Mouse (Mus musculus) heart, embryonic 14.5 days (tissue): ENCODE measurements around the gene Cd40. TPM values are rescaled to one million over a fixed set of nuclear protein-coding genes. Genes with fewer than 3 reads are reported as not detected.

Experiments
- ATAC-seq: fragments of 200-750 bp; cut with Nextera tagmentation; 2 replicates; pipeline ENCODE4 v1.8.0; 2017; ENCODE audit warnings: low read depth, moderate TSS enrichment; ENCODE audit not compliant: insufficient number of reproducible peaks, insufficient read depth, low FRiP score
- H3K27ac ChIP-seq, 2 experiments: fragments of 200-500 bp in 1 of 2; fragments of 300-500 bp in 1 of 2; sonication (generic) in 1 of 2; replicated peaks in 1 of 2; 2 replicates each; pipeline ENCODE4 v1.5.1; 2012 to 2014; ENCODE audit warnings: low read depth in 2 of 2, low read length in 2 of 2, control low read depth in 1 of 2, mild to moderate bottlenecking in 1 of 2, mixed read lengths in 1 of 2; ENCODE audit not compliant: control insufficient read depth in 1 of 2, insufficient read depth in 1 of 2
- H3K27me3 ChIP-seq: fragments of 300-500 bp; sonication (generic); 2 replicates; pipeline ENCODE4 v1.6.1; 2014; ENCODE audit warnings: mild to moderate bottlenecking, low read length, control low read depth; ENCODE audit not compliant: control insufficient read depth, insufficient read depth
- H3K36me3 ChIP-seq: fragments of 300-500 bp; sonication (generic); 2 replicates; pipeline ENCODE4 v1.6.1; 2014; ENCODE audit warnings: mild to moderate bottlenecking, control low read depth, low read length, mixed read lengths; ENCODE audit not compliant: control insufficient read depth, insufficient read depth
- H3K4me1 ChIP-seq, 2 experiments: fragments of 200-500 bp in 1 of 2; fragments of 300-500 bp in 1 of 2; sonication (generic) in 1 of 2; 2 replicates each; pipeline ENCODE4 v1.6.1; 2012 to 2014; ENCODE audit warnings: low read length in 2 of 2, control low read depth in 1 of 2, mixed read lengths in 1 of 2; ENCODE audit not compliant: control insufficient read depth in 2 of 2, insufficient read depth in 2 of 2
- H3K4me2 ChIP-seq: fragments of 300-500 bp; sonication (generic); 2 replicates; pipeline ENCODE4 v1.6.1; 2014; ENCODE audit warnings: mild to moderate bottlenecking, low read length
- H3K4me3 ChIP-seq, 2 experiments: fragments of 200-500 bp in 1 of 2; fragments of 300-500 bp in 1 of 2; sonication (generic) in 1 of 2; 2 replicates each; pipeline ENCODE4 v1.5.1; 2012 to 2014; ENCODE audit warnings: low read length in 2 of 2, mild to moderate bottlenecking in 2 of 2, control low read depth in 1 of 2, low read depth in 1 of 2, moderate library complexity in 1 of 2; ENCODE audit not compliant: control insufficient read depth in 1 of 2, insufficient read depth in 1 of 2
- H3K9ac ChIP-seq: fragments of 300-500 bp; sonication (generic); 2 replicates; pipeline ENCODE4 v1.6.1; 2014; ENCODE audit warnings: mild to moderate bottlenecking, low read length
- H3K9me3 ChIP-seq: fragments of 300-500 bp; sonication (generic); 2 replicates; pipeline ENCODE4 v1.6.1; 2016; ENCODE audit warnings: low read length, control low read depth; ENCODE audit not compliant: control insufficient read depth
- WGBS: fragments of 180-500 bp; shearing (Covaris S2); extraction: QIAGEN DNeasy Blood & Tissue Kit; methylation state at CpG from one replicate; pipeline ENCODE4 v1.1.7; 2014; 5-methylcytosine and 5-hydroxymethylcytosine counted together
- polyA plus RNA-seq: library from polyadenylated mRNA; unstranded; fragments of >200 nt; fragmentation: Nextera tagmentation; extraction: Ambion mirVana; gene quantifications from 2 replicates; pipeline ENCODE4 v1.2.1, GENCODE M21; 2014

Gene Cd40
- polyA plus RNA-seq, 1 experiment from 2014 or later, result 5.8 TPM

- Histone ChIP-seq H3K4me3 (no peak overlapping the region), H3K4me2 (no peak overlapping the region), H3K27ac (no peak overlapping the region), H3K27me3 (no peaks in the 10 kb centered on the region), H3K9me3 (no peaks in the 10 kb centered on the region), H3K36me3 (peaks cover 40% of the 10 kb centered on the region), H3K4me1 (no peaks in the 10 kb centered on the region), H3K9ac (no peak overlapping the region)
- no peak for ATAC-seq
- WGBS, result 79% methylated on average over 3 of the region's 3 CpGs
These were observed 34.9 kb upstream of the Cd40 start for GRCm38 (mm10) chr2:165020490-165020889.

- no peak overlapping the region for H3K27ac ChIP-seq
- WGBS, result 77% methylated on average over 1 of the region's 1 CpGs
- H3K4me2 ChIP-seq, result no peak overlapping the region
- H3K36me3 ChIP-seq, result peaks cover 8% of the 10 kb centered on the region
- no peak for ATAC-seq
- no peaks in the 10 kb centered on the region for H3K27me3 ChIP-seq
- peaks cover 0 to 3% of the 10 kb centered on the region in 2 experiments; a peak in 1 of 4 replicates for H3K4me1 ChIP-seq
- no peaks in the 10 kb centered on the region for H3K9me3 ChIP-seq
- H3K9ac ChIP-seq, result no peak overlapping the region
- no peak overlapping the region for H3K4me3 ChIP-seq
These were observed 28.3 kb upstream of the Cd40 start for GRCm38 (mm10) chr2:165027163-165027562.

DNA sequence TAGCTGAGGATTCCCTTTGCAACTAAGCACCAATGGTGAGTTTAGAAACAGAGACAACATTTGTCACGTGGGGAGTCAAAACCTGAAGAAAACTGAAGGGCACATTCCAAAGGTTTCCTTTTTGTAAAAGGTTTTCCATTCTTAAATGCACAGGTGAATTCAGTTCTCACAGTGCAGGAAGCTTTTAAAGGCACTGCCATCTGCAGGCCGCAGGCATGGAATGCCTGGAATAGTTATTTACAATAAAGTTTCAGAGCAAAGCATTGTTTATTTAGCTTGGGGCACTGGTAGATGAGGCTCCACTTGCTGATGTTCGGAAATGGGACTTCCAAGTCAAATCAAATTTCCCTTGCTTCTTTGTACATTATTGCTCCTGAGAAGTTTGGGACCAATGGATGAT, 22.9 kb upstream of the Cd40 start:
- H3K36me3 ChIP-seq, result no peaks in the 10 kb centered on the region
- ATAC-seq, result no peak
- peaks cover 4 to 22% of the 10 kb centered on the region in 2 experiments; a peak in 3 of 4 replicates for H3K4me1 ChIP-seq
- H3K27me3 ChIP-seq, result no peaks in the 10 kb centered on the region
- no peak overlapping the region for H3K4me3 ChIP-seq
- no peaks in the 10 kb centered on the region for H3K9me3 ChIP-seq
- no peak overlapping the region for H3K4me2 ChIP-seq
- 61% methylated on average over 3 of the region's 3 CpGs for WGBS
- no peak overlapping the region for H3K27ac ChIP-seq
- no peak overlapping the region for H3K9ac ChIP-seq

DNA sequence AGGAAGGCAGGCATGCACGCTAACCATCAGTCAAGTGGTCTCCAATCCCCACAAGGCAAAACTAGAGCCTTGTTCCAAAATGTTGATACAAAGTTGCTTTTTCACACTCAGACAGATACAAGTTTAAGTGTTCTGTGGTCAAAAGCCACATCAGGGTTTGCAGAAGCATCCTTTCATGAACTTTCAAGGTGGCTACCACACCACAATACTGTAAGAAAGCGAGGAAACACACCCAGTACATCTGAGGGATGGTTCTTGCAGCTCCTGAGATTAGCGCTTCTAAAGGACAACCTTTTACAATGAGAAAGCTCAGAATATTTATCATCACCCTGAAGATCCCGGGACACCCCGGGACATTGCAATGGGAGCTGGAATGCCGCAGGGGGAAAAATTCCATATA, 22.1 kb upstream of the Cd40 start:
- Histone ChIP-seq H3K9ac (peak overlapping the region; percentile 93), H3K4me2 (peak overlapping the region; percentile 89), H3K4me1 (peaks cover 4 to 22% of the 10 kb centered on the region in 2 experiments; a peak in 3 of 4 replicates), H3K27ac (no peak overlapping the region), H3K9me3 (no peaks in the 10 kb centered on the region), H3K27me3 (no peaks in the 10 kb centered on the region), H3K36me3 (no peaks in the 10 kb centered on the region), H3K4me3 (peak overlapping the region; percentile 84 to 90)
- ATAC-seq, result no peak
- 37% methylated on average over 6 of the region's 6 CpGs for WGBS

- Histone ChIP-seq H3K4me2 (peak within 1 kb of the TSS; percentile 89), H3K27me3 (no peaks in the 10 kb centered on the region), H3K4me3 (peak within 1 kb of the TSS; percentile 84 to 90), H3K4me1 (peaks cover 4 to 22% of the 10 kb centered on the region in 2 experiments; a peak in 3 of 4 replicates), H3K9ac (peak within 1 kb of the TSS; percentile 93), H3K9me3 (no peaks in the 10 kb centered on the region), H3K36me3 (no peaks in the 10 kb centered on the region), H3K27ac (peak within 1 kb of the TSS; percentile 54 to 67; a peak in 3 of 4 replicates)
- ATAC-seq, result peak; percentile 97
- under 1% methylated on average over 102 of the region's 111 CpGs for WGBS
These were observed 21.0 kb upstream of the Cd40 start, which contains the start of gene Ncoa5 for GRCm38 (mm10) chr2:165034131-165035057. TSS of gene Ncoa5 (minus strand) at chr2:165034867.

- no peak overlapping the region; the same call in 1 of the 2 replicates for H3K9ac ChIP-seq
- 54% methylated on average over 5 of the region's 5 CpGs for WGBS
- no peak overlapping the region for H3K27ac ChIP-seq
These were observed 20.4 kb upstream of the Cd40 start for GRCm38 (mm10) chr2:165035058-165035431.

GRCm38 (mm10) chr2:165037415-165037814, 18.0 kb upstream of the Cd40 start:
- no peak overlapping the region for H3K4me2 ChIP-seq
- peaks cover 4 to 19% of the 10 kb centered on the region in 2 experiments; a peak in 3 of 4 replicates for H3K4me1 ChIP-seq
- H3K9me3 ChIP-seq, result no peaks in the 10 kb centered on the region
- no peak overlapping the region for H3K27ac ChIP-seq
- no peaks in the 10 kb centered on the region for H3K27me3 ChIP-seq
- no peaks in the 10 kb centered on the region for H3K36me3 ChIP-seq
- no peak overlapping the region for H3K9ac ChIP-seq
- ATAC-seq, result no peak
- H3K4me3 ChIP-seq, result no peak overlapping the region
- 57% methylated on average over 4 of the region's 4 CpGs for WGBS

More at GRCm38 (mm10) chr2:165035058-165035431, 20.4 kb upstream of the Cd40 start:
- ATAC-seq, result no peak
- Histone ChIP-seq H3K4me1 (peaks cover 4 to 22% of the 10 kb centered on the region in 2 experiments; a peak in 3 of 4 replicates), H3K4me3 (peak overlapping the region; percentile 22 to 84), H3K4me2 (peak overlapping the region; percentile 89), H3K27me3 (no peaks in the 10 kb centered on the region), H3K36me3 (no peaks in the 10 kb centered on the region), H3K9me3 (no peaks in the 10 kb centered on the region)
